Mouse (Mus musculus): Measurements from ENCODE around the gene Emp2.
"Not testable (repeated sequence)": the region's sequence is repeated elsewhere in the genome, so short reads cannot be mapped to it uniquely, and the experiment has no call there.

Emp2 gene

GRCm38 (mm10) chr16:10316493-10317196 is 2.9 kb upstream of the Emp2 start:
- DNase-seq = no peak

- peak; percentile 20 for DNase-seq
These were observed 542 bp downstream of the Emp2 start for GRCm38 (mm10) chr16:10313226-10313625.

GRCm38 (mm10) chr16:10311989-10312388 is 1.8 kb downstream of the Emp2 start:
- DNase-seq = no peak

- no peak for DNase-seq
These were observed 2.7 kb downstream of the Emp2 start for GRCm38 (mm10) chr16:10311086-10311485.

GRCm38 (mm10) chr16:10310507-10310906 is 3.3 kb downstream of the Emp2 start:
- DNase-seq = no peak

GRCm38 (mm10) chr16:10307351-10307750 is 6.4 kb downstream of the Emp2 start:
- no peak for DNase-seq

- DNase-seq = peak; percentile 7
These were observed 7.7 kb downstream of the Emp2 start for GRCm38 (mm10) chr16:10306101-10306500.

GRCm38 (mm10) chr16:10301337-10301736 is 12.4 kb downstream of the Emp2 start:
- no peak for DNase-seq

- DNase-seq = no peak
These were observed 13.3 kb downstream of the Emp2 start for GRCm38 (mm10) chr16:10300231-10301186.

GRCm38 (mm10) chr16:10299637-10300036 is 14.1 kb downstream of the Emp2 start:
- no peak for DNase-seq

GRCm38 (mm10) chr16:10297696-10298644 is 15.8 kb downstream of the Emp2 start:
- no peak for DNase-seq

GRCm38 (mm10) chr16:10288115-10288514 is 25.7 kb downstream of the Emp2 start:
- DNase-seq = no peak

GRCm38 (mm10) chr16:10286513-10287268 is 27.1 kb downstream of the Emp2 start:
- DNase-seq = no peak

- DNase-seq = no peak
These were observed 31.9 kb downstream of the Emp2 start for GRCm38 (mm10) chr16:10281890-10282289.

- DNase-seq = peak; percentile 86
These were observed 33.3 kb downstream of the Emp2 start for GRCm38 (mm10) chr16:10280286-10280951.

- DNase-seq = not testable (repeated sequence)
These were observed 37.0 kb downstream of the Emp2 start for GRCm38 (mm10) chr16:10276778-10277177.

GRCm38 (mm10) chr16:10274465-10274864 is 39.3 kb downstream of the Emp2 start:
- no peak for DNase-seq

- peak; percentile 79 for DNase-seq
These were observed 41.5 kb downstream of the Emp2 start for GRCm38 (mm10) chr16:10272256-10272655.

GRCm38 (mm10) chr16:10253993-10254392 is 59.8 kb downstream of the Emp2 start:
- DNase-seq = no peak

- DNase-seq = no peak
These were observed 77.2 kb downstream of the Emp2 start for GRCm38 (mm10) chr16:10236601-10237000.

Data from right cerebral cortex, postnatal 4 days (tissue).